Mouse (Mus musculus) layer of hippocampus, postnatal 25 days (tissue): ENCODE measurements around the gene Sh2d2a. TPM values are rescaled to one million over a fixed set of nuclear protein-coding genes. Genes with fewer than 3 reads are reported as not detected.

ENCODE experiments used
- total RNA-seq, 2 experiments: library from RNA; stranded (reverse); gene quantifications; 2 replicates each; pipeline ENCODE4 v1.2.3; 2021

Sh2d2a gene
- total RNA-seq, 2 experiments from 2014 or later = not detected

Other genes with a start within 250 kb of the Sh2d2a start
- gene Arhgef11, start 229.2 kb upstream of the Sh2d2a start, total RNA-seq = 10 to 100 TPM; 58.5 to 66.4 TPM
- gene Lrrc71, start 98.1 kb upstream of the Sh2d2a start, total RNA-seq = 1 to 10 TPM in 1 of 2 experiments, under 1 TPM in 1; 0.44 to 1.2 TPM
- under 1 TPM in 1 of 2 experiments, not detected in 1; 0.39 TPM for gene Ntrk1, start 51.6 kb upstream of the Sh2d2a start, total RNA-seq
- under 1 TPM; 0.09 to 0.10 TPM for gene Insrr, start 49.8 kb upstream of the Sh2d2a start, total RNA-seq
- gene Pear1, start 22.4 kb upstream of the Sh2d2a start, total RNA-seq = 10 to 100 TPM; 11.1 TPM
- gene Prcc, start 38.9 kb downstream of the Sh2d2a start, total RNA-seq = 10 to 100 TPM; 60.5 to 63.5 TPM
- 100 to 1,000 TPM; 134 to 145 TPM for gene Hdgf, start 59.6 kb downstream of the Sh2d2a start, total RNA-seq
- gene Mrpl24, start 72.8 kb downstream of the Sh2d2a start, total RNA-seq = 10 to 100 TPM; 52.8 to 54.1 TPM
- 10 to 100 TPM; 14.7 to 17.1 TPM for gene Isg20l2, start 83.6 kb downstream of the Sh2d2a start, total RNA-seq
- gene Rrnad1, start 84.0 kb downstream of the Sh2d2a start, total RNA-seq = 10 to 100 TPM; 17.9 to 22.5 TPM
- 1 to 10 TPM; 2.2 to 2.3 TPM for gene Crabp2, start 101.9 kb downstream of the Sh2d2a start, total RNA-seq
- 1 to 10 TPM; 4.6 to 5.5 TPM for gene Nes, start 124.3 kb downstream of the Sh2d2a start, total RNA-seq
- gene Bcan, start 153.5 kb downstream of the Sh2d2a start, total RNA-seq = 100 to 1,000 TPM; 329 to 388 TPM
- 10 to 100 TPM in 1 of 2 experiments, 1 to 10 TPM in 1; 7.3 to 12.0 TPM for gene Hapln2, start 180.8 kb downstream of the Sh2d2a start, total RNA-seq
- 10 to 100 TPM; 14.9 to 15.7 TPM for gene Gpatch4, start 196.4 kb downstream of the Sh2d2a start, total RNA-seq
- 10 to 100 TPM; 80.8 to 84.2 TPM for gene Naxe, start 211.7 kb downstream of the Sh2d2a start, total RNA-seq
- gene Ttc24, start 231.5 kb downstream of the Sh2d2a start, total RNA-seq = not detected
- under 1 TPM; 0.42 to 0.52 TPM for gene Iqgap3, start 235.2 kb downstream of the Sh2d2a start, total RNA-seq